Mouse (Mus musculus) lung, postnatal 0 days (tissue): ENCODE results near the gene Nicn1. TPM values are rescaled to one million over a fixed set of nuclear protein-coding genes. Genes with fewer than 3 reads are reported as not detected.

Experiments
- ATAC-seq: fragments of 200-750 bp; cut with Nextera tagmentation; 2 replicates; pipeline ENCODE4 v1.8.0; 2017; ENCODE audit warnings: moderate library complexity
- DNase-seq: peaks from one replicate; pipeline ENCODE4 v3.0.0-alpha.2; 2016; ENCODE audit warnings: low spot score
- H3K27ac ChIP-seq: fragments of 300-500 bp; sonication (generic); 2 replicates; pipeline ENCODE4 v1.5.1; 2014; ENCODE audit warnings: antibody characterized with exemption, mild to moderate bottlenecking, low read length, mixed read lengths
- H3K27me3 ChIP-seq: fragments of 300-500 bp; sonication (generic); replicated peaks from 2 replicates; pipeline ENCODE4 v1.6.1; 2014; ENCODE audit warnings: low read length, mixed read lengths; ENCODE audit not compliant: insufficient read depth
- H3K36me3 ChIP-seq: fragments of 300-500 bp; sonication (generic); 2 replicates; pipeline ENCODE4 v1.6.1; 2014; ENCODE audit warnings: low read length, mixed read lengths; ENCODE audit not compliant: insufficient read depth
- H3K4me1 ChIP-seq: fragments of 300-500 bp; sonication (generic); 2 replicates; pipeline ENCODE4 v1.6.1; 2014; ENCODE audit warnings: antibody characterized with exemption, low read depth, low read length, mixed read lengths; ENCODE audit not compliant: insufficient read depth
- H3K4me2 ChIP-seq: fragments of 300-500 bp; sonication (generic); replicated peaks from 2 replicates; pipeline ENCODE4 v1.6.1; 2014; ENCODE audit warnings: low read depth, mild to moderate bottlenecking, low read length, moderate library complexity, mixed read lengths
- H3K4me3 ChIP-seq: fragments of 300-500 bp; sonication (generic); 2 replicates; pipeline ENCODE4 v1.5.1; 2014; ENCODE audit warnings: low read depth, low read length
- H3K9ac ChIP-seq: fragments of 300-500 bp; sonication (generic); replicated peaks from 2 replicates; pipeline ENCODE4 v1.6.1; 2014; ENCODE audit warnings: low read depth, mild to moderate bottlenecking
- H3K9me3 ChIP-seq: fragments of 300-500 bp; sonication (generic); 2 replicates; pipeline ENCODE4 v1.6.1; 2016; ENCODE audit warnings: low read length, mixed read lengths
- CTCF ChIP-seq: IDR thresholded peaks from 2 replicates; pipeline ENCODE4 v1.5.1; 2016; ENCODE audit warnings: antibody characterized with exemption, mild to moderate bottlenecking
- EP300 ChIP-seq: IDR thresholded peaks from 2 replicates; pipeline ENCODE4 v1.6.1; 2016; ENCODE audit warnings: antibody characterized with exemption, mild to moderate bottlenecking, control low read depth
- WGBS: fragments of 180-500 bp; shearing (Covaris S2); extraction: QIAGEN DNeasy Blood & Tissue Kit; methylation state at CpG from one replicate; pipeline ENCODE4 v1.1.7; 2014; 5-methylcytosine and 5-hydroxymethylcytosine counted together
- polyA plus RNA-seq: library from polyadenylated mRNA; unstranded; fragments of >200 nt; fragmentation: Nextera tagmentation; extraction: Ambion mirVana; gene quantifications from 2 replicates; pipeline ENCODE4 v1.2.1, GENCODE M21; 2015

Gene Nicn1
- polyA plus RNA-seq, 1 experiment from 2014 or later, result 15.8 TPM

DNA sequence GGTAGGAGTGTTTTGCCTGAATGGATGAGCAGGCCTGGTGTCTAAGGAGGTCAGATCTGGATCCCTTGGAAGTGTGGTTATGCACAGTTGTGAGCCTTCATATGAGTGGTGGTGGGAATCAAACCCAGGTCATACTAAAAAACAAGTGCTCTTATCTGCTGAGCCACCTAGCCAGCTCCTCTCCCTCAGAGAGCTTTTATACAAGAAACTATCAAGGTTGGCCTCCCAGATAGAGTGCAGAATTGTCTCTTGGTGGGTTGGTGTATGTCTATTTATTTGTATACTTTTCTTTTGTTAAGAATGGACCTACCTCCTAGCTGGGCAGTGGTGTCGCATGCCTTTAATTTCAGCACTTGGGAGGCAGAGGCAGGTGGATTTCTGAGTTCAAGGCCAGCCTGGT lies 53.6 kb downstream of the Nicn1 start:
- DNase-seq (no peak), ATAC-seq (no peak)
- TF ChIP-seq EP300 (no peak), CTCF (no peak)
- H3K9ac ChIP-seq, result no peak overlapping the region
- H3K27ac ChIP-seq, result no peak overlapping the region
- no peaks in the 10 kb centered on the region for H3K27me3 ChIP-seq
- peaks cover 21% of the 10 kb centered on the region for H3K4me1 ChIP-seq
- 100% methylated on average over 1 of the region's 1 CpGs for WGBS
- no peak overlapping the region for H3K4me2 ChIP-seq
- no peak overlapping the region for H3K4me3 ChIP-seq
- no peaks in the 10 kb centered on the region for H3K9me3 ChIP-seq
- H3K36me3 ChIP-seq, result no peaks in the 10 kb centered on the region

DNA sequence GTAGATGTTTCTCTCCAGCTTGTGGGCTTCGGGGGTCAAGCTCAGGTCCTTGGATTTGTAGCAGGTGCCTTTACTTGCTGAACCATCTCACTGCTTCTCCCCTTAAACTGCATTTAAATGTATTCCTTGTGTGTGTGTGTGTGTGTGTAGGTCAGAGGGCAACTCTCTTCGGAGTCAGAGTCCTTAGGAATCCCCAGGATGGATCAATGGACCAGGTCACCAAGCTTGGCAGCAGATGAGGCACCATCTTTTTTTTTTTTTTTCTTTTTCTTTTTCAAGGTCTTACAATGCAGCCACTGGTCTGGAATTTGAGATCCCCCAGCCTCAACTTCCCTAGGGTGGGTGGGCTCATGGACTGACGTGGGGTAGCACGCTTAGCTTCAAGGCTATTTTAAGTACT lies 54.2 kb downstream of the Nicn1 start:
- no peak overlapping the region for H3K4me2 ChIP-seq
- DNase-seq (no peak), ATAC-seq (no peak)
- 80% methylated on average over 4 of the region's 4 CpGs for WGBS
- peaks cover 22% of the 10 kb centered on the region for H3K4me1 ChIP-seq
- H3K27me3 ChIP-seq, result no peaks in the 10 kb centered on the region
- no peak overlapping the region for H3K4me3 ChIP-seq
- TF ChIP-seq CTCF (no peak), EP300 (no peak)
- no peak overlapping the region for H3K27ac ChIP-seq
- no peak overlapping the region for H3K9ac ChIP-seq
- H3K9me3 ChIP-seq, result no peaks in the 10 kb centered on the region
- H3K36me3 ChIP-seq, result no peaks in the 10 kb centered on the region

Other genes starting within 250 kb of the Nicn1 start
- 25.5 and 26.5 TPM in 2 replicates for gene Gmppb, start 241.2 kb upstream of the Nicn1 start, polyA plus RNA-seq
- gene Amigo3, start 237.3 kb upstream of the Nicn1 start, polyA plus RNA-seq, result 1.6 and 1.7 TPM in 2 replicates
- gene Mst1, start 210.0 kb upstream of the Nicn1 start, polyA plus RNA-seq, result 0.62 and 1.1 TPM in 2 replicates
- gene Rnf123, start 207.1 kb upstream of the Nicn1 start, polyA plus RNA-seq, result 19.7 and 20.4 TPM in 2 replicates
- gene Apeh, start 195.8 kb upstream of the Nicn1 start, polyA plus RNA-seq, result 29.3 and 34.6 TPM in 2 replicates
- 0.06 and 0.12 TPM in 2 replicates for gene Bsn, start 100.0 kb upstream of the Nicn1 start, polyA plus RNA-seq
- gene Dag1, start 26.5 kb upstream of the Nicn1 start, polyA plus RNA-seq, result 130 and 138 TPM in 2 replicates
- gene Amt, start 6.4 kb downstream of the Nicn1 start, polyA plus RNA-seq, result 9.2 and 9.8 TPM in 2 replicates
- gene Rhoa, start 15.7 kb downstream of the Nicn1 start, polyA plus RNA-seq, result 582 and 634 TPM in 2 replicates
- gene Tcta, start 15.7 kb downstream of the Nicn1 start, polyA plus RNA-seq, result 92.9 and 93.1 TPM in 2 replicates
- gene Gpx1, start 48.5 kb downstream of the Nicn1 start, polyA plus RNA-seq, result 1,509 and 1,541 TPM in 2 replicates
- gene Usp4, start 57.4 kb downstream of the Nicn1 start, polyA plus RNA-seq, result 61.4 and 66.4 TPM in 2 replicates
- 0.35 and 0.49 TPM in 2 replicates for gene 1700102P08Rik, start 102.4 kb downstream of the Nicn1 start, polyA plus RNA-seq
- 0.31 and 0.56 TPM in 2 replicates for gene Ccdc36, start 138.1 kb downstream of the Nicn1 start, polyA plus RNA-seq
- gene BC048562, start 146.1 kb downstream of the Nicn1 start, polyA plus RNA-seq, result not detected in 2 replicates
- gene Ccdc71, start 170.1 kb downstream of the Nicn1 start, polyA plus RNA-seq, result 42.1 and 44.3 TPM in 2 replicates
- gene Klhdc8b, start 171.2 kb downstream of the Nicn1 start, polyA plus RNA-seq, result 60.5 and 77.6 TPM in 2 replicates
- 54.8 and 55.2 TPM in 2 replicates for gene Lamb2, start 189.3 kb downstream of the Nicn1 start, polyA plus RNA-seq
- gene Usp19, start 200.2 kb downstream of the Nicn1 start, polyA plus RNA-seq, result 37.1 and 39.4 TPM in 2 replicates
- 62.0 and 65.7 TPM in 2 replicates for gene Qars, start 217.3 kb downstream of the Nicn1 start, polyA plus RNA-seq
- gene Qrich1, start 226.4 kb downstream of the Nicn1 start, polyA plus RNA-seq, result 58.1 and 58.3 TPM in 2 replicates